Mouse (Mus musculus) kidney, postnatal 0 days (tissue): ENCODE results near the gene Lbh. TPM values are rescaled to one million over a fixed set of nuclear protein-coding genes. Genes with fewer than 3 reads are reported as not detected.

Experiments
- ATAC-seq: fragments of 200-750 bp; cut with Nextera tagmentation; replicated peaks from 2 replicates; pipeline ENCODE4 v1.8.0; 2017; ENCODE audit warnings: low read depth, moderate number of reproducible peaks, moderate TSS enrichment, moderate library complexity; ENCODE audit not compliant: low FRiP score
- DNase-seq: peaks from one replicate; pipeline ENCODE4 v3.0.0-alpha.2; 2016; ENCODE audit warnings: low spot score
- H3K27ac ChIP-seq: fragments of 300-500 bp; sonication (generic); 2 replicates; pipeline ENCODE4 v1.5.1; 2014; ENCODE audit warnings: mild to moderate bottlenecking
- H3K27me3 ChIP-seq: fragments of 300-500 bp; sonication (generic); 2 replicates; pipeline ENCODE4 v1.6.1; 2014; ENCODE audit warnings: low read length, mixed read lengths; ENCODE audit not compliant: insufficient read depth
- H3K36me3 ChIP-seq: fragments of 300-500 bp; sonication (generic); 2 replicates; pipeline ENCODE4 v1.6.1; 2014; ENCODE audit warnings: low read length, mixed read lengths; ENCODE audit not compliant: insufficient read depth
- H3K4me1 ChIP-seq: fragments of 300-500 bp; sonication (generic); replicated peaks from 2 replicates; pipeline ENCODE4 v1.6.1; 2014; ENCODE audit warnings: antibody characterized with exemption, low read length, mixed read lengths; ENCODE audit not compliant: insufficient read depth
- H3K4me2 ChIP-seq: fragments of 300-500 bp; sonication (generic); 2 replicates; pipeline ENCODE4 v1.6.1; 2014; ENCODE audit warnings: mild to moderate bottlenecking, low read length, moderate library complexity, mixed read lengths
- H3K4me3 ChIP-seq: fragments of 300-500 bp; sonication (generic); replicated peaks from 2 replicates; pipeline ENCODE4 v1.5.1; 2014; ENCODE audit warnings: low read depth, low read length
- H3K9ac ChIP-seq: fragments of 300-500 bp; sonication (generic); 2 replicates; pipeline ENCODE4 v1.6.1; 2014; ENCODE audit warnings: low read depth, low read length
- H3K9me3 ChIP-seq: fragments of 300-500 bp; sonication (generic); replicated peaks from 2 replicates; pipeline ENCODE4 v1.6.1; 2016; ENCODE audit warnings: low read length, inconsistent platforms, mixed read lengths
- CTCF ChIP-seq: IDR thresholded peaks from 2 replicates; pipeline ENCODE4 v1.5.1; 2016; ENCODE audit warnings: antibody characterized with exemption, low read depth, mild to moderate bottlenecking, moderate library complexity
- WGBS: fragments of 180-500 bp; shearing (Covaris S2); extraction: QIAGEN DNeasy Blood & Tissue Kit; methylation state at CpG from one replicate; pipeline ENCODE4 v1.1.7; 2014; 5-methylcytosine and 5-hydroxymethylcytosine counted together
- polyA plus RNA-seq: library from polyadenylated mRNA; unstranded; fragments of >200 nt; fragmentation: Nextera tagmentation; extraction: Ambion mirVana; gene quantifications from 2 replicates; pipeline ENCODE4 v1.2.1, GENCODE M21; 2015

The Lbh gene
- polyA plus RNA-seq, 1 experiment from 2014 or later = 8.9 TPM

DNA sequence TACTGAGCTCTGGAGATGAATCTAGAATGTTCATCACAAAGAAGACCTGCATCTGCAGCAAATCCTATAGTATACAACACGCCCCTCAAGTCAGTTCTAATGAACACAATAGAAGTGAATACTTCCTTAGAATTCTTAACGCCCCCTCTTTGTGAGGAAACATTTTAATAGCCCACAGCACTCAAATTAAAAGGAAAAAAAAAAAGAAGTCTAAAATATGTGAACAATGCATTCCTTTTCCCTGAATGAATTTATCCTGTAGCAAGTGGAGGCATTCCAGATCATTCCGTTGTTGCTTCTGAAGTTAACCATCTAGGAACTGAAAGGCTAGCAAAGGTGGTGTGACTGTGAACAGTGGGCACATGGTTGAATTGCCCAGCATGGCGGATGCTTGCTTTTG, 50.6 kb downstream of the Lbh start:
- WGBS = 63% methylated on average over 4 of the region's 4 CpGs
- no peaks in the 10 kb centered on the region for H3K36me3 ChIP-seq
- peaks cover 12% of the 10 kb centered on the region; the same call in 1 of the 2 replicates for H3K4me1 ChIP-seq
- no peak overlapping the region for H3K4me2 ChIP-seq
- peak; percentile 67 for DNase-seq
- no peak for TF ChIP-seq CTCF
- no peak for ATAC-seq
- H3K27ac ChIP-seq = no peak overlapping the region
- H3K27me3 ChIP-seq = no peaks in the 10 kb centered on the region
- no peak overlapping the region for H3K4me3 ChIP-seq
- no peak overlapping the region for H3K9ac ChIP-seq
- no peaks in the 10 kb centered on the region for H3K9me3 ChIP-seq

DNA sequence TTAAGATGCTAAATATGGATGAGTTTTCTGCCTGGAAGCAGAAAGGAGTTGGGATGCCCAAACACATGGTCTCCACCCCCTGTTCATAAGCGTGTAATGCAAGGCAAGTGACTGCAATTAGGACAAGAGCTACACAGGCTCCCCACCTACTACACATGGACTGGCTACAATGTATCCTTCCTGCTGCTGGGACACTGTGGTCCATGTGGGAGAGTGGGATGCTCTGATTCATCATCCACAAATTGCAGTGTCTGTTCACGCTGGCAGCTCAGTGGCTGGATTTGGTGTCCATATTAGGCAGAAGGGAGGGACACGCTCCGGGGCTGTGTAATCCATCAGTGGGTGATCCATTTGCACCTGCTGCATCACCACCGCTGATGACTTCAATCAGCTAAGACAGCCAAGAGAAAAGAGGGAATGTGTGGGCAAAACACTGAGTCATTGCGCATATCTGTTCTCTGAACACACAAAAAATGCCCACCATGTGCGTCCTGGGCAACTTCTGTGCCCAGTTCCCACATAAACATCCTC, 52.6 kb downstream of the Lbh start:
- ATAC-seq = no peak
- no peaks in the 10 kb centered on the region for H3K36me3 ChIP-seq
- no peaks in the 10 kb centered on the region for H3K27me3 ChIP-seq
- H3K4me3 ChIP-seq = no peak overlapping the region
- no peak overlapping the region for H3K27ac ChIP-seq
- no peak for DNase-seq
- 0 out of 2 replicates have a peak, but pooled peaks cover 9% of the 10 kb centered on the region for H3K4me1 ChIP-seq
- no peak overlapping the region for H3K9ac ChIP-seq
- no peak for TF ChIP-seq CTCF
- no peak overlapping the region for H3K4me2 ChIP-seq
- no peaks in the 10 kb centered on the region for H3K9me3 ChIP-seq
- WGBS = 73% methylated on average over 7 of the region's 7 CpGs

DNA sequence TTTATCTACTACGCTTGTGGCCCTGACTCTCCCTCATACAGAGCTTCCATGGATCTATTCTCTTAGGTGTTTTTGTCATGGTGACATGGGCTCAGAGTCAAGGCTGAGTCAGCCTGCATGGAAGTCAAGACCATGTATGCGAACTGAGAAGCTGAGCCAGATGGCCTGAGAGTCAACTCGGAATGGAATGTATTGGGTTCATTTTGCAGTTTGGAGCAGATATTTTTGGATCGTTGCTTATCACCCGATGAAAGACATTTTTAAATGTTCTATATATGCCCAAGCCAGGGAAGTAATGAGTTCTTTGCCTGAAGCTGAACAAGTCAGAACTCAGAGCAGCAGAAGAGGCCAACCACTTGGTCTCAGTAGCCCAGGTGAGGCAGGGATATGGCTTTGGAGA, 54.9 kb downstream of the Lbh start:
- Histone ChIP-seq H3K4me2 (no peak overlapping the region), H3K27ac (no peak overlapping the region), H3K4me1 (no peaks in the 10 kb centered on the region), H3K4me3 (no peak overlapping the region), H3K9me3 (no peaks in the 10 kb centered on the region), H3K9ac (no peak overlapping the region), H3K36me3 (no peaks in the 10 kb centered on the region), H3K27me3 (no peaks in the 10 kb centered on the region)
- no peak for ATAC-seq
- no peak for TF ChIP-seq CTCF
- 78% methylated on average over 5 of the region's 5 CpGs for WGBS
- peak; percentile 41 for DNase-seq

DNA sequence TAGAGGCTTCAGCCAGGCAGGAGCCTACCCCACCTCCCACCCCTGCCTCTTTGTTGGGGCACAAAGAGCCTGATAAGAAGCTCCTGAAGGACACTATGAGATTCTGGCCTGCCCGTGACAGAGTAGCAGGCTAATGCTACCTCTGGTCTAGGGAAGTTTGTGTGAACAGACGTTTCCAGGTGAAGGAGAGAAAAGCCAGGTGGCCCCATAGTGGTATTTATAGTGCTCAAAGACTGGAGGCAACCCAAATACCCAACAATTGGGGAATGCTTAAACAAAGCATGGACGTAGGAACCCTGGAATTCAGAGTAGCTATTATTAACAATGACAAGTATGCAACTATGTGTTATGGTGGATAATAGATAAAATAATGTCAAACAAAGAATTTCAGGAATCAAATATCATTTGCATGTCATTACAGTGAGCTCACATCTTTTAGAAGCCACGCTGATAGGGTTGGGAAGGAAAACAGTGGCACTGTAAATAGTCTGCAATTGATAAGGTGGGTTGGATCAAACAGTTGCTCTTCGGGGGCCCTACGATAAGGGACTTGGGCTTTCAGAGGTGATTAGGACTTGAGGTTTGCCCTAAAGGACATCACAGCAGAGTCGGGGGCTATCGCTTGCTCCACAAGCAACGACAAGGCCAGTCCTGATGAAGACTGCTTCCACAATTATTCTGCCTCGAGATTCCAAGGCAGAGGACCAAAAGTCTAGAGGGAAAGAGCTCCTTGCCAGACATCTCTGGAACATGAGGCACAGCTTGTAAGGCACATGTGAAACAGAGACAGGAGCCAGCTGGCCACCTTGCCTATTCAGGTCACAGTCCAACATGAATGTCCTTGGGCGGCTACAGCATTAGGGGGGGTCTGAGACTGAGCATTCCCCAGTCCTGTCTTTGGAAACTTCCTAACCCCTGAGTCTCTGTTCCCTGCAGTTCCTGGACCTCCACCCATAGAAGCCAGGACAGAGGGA, 58.4 kb downstream of the Lbh start:
- Histone ChIP-seq H3K27me3 (no peaks in the 10 kb centered on the region), H3K27ac (no peak overlapping the region), H3K9me3 (no peaks in the 10 kb centered on the region), H3K4me3 (no peak overlapping the region), H3K4me2 (no peak overlapping the region), H3K9ac (no peak overlapping the region), H3K36me3 (no peaks in the 10 kb centered on the region), H3K4me1 (no peaks in the 10 kb centered on the region)
- 77% methylated on average over 11 of the region's 11 CpGs for WGBS
- TF ChIP-seq CTCF = no peak
- no peak for ATAC-seq
- no peak for DNase-seq

DNA sequence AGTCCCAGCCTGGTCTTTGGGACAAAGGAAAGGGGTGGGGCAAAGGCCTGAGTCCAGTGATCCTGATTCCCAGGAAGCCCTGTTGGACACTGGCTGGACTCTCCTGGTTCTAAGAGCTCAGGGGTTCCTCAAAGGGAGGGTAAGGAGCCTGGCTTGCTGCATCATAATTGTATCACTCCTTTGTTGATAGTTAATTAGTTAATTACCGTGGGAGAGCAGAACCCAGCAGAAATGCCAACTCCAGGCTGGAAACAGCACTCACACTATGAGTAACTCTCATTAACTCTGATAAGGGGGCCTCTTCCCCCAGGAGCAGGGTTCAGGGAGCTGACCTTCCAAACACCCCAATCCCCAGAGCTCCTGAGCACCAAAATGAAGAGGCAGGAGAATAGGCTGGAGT, 59.5 kb downstream of the Lbh start:
- Histone ChIP-seq H3K27ac (no peak overlapping the region), H3K9ac (no peak overlapping the region), H3K4me1 (no peaks in the 10 kb centered on the region), H3K4me3 (no peak overlapping the region), H3K9me3 (no peaks in the 10 kb centered on the region), H3K36me3 (no peaks in the 10 kb centered on the region), H3K4me2 (no peak overlapping the region), H3K27me3 (no peaks in the 10 kb centered on the region)
- no peak for TF ChIP-seq CTCF
- no peak for DNase-seq
- no peak for ATAC-seq
- WGBS = 66% methylated on average over 1 of the region's 1 CpGs

DNA sequence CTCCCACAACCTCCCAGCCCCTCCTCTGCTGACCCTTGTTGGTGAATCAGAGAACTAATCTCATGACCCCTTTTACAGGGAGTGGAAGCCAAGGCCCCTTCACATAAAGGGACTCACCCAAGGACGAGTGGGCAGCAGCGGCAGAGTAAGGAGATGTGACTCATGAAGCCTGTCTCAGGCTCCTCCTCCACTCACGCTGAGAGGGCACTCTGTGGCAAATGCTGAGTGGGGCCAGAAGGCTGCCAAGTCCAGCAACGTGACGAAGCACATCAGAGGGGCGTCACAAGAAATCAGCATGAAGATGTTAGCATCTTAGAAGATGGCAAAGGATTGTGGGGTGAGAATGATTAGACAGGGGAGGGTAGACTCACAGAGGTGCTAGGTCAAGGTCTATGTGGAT, 64.1 kb downstream of the Lbh start:
- Histone ChIP-seq H3K4me3 (no peak overlapping the region), H3K9ac (no peak overlapping the region), H3K36me3 (no peaks in the 10 kb centered on the region), H3K27me3 (no peaks in the 10 kb centered on the region), H3K27ac (no peak overlapping the region), H3K9me3 (no peaks in the 10 kb centered on the region), H3K4me1 (no peaks in the 10 kb centered on the region), H3K4me2 (no peak overlapping the region)
- WGBS = 57% methylated on average over 6 of the region's 6 CpGs
- ATAC-seq = no peak
- no peak for TF ChIP-seq CTCF
- DNase-seq = no peak
